Comparison of ENCODE assay signal across 16 mouse cellular contexts in the genomic region with DNA sequence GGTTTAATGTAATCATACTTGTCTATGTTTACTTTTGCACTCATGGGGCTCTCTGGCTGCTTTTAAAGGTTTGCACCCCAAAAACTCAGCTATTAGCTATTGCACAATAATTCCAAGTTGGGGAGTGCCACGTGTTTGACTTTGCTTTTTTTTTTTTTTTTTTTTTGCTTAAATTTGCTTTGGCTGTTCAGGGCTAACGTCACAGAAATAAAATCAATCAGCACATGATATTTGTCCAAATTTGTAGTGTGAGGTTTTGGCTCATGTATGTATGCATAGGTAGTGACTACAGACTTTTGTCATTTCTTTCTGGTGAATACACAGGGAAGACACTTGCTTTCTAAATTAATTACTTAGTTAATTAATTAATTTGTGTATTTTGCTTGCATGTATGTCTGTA.
"Had no signal": no experiment of that assay in that cellular context is flagged by ENCODE, and none has a peak within 500 bp of the region (broad histone marks: within the 10 kb centered on the region; RNA-seq: fewer than 3 reads in every experiment).

No protein-coding gene starts in this region.

- H3K4me1 ChIP-seq: neural tube, embryonic 13.5 days; neural tube, embryonic 15.5 days; stomach, embryonic 15.5 days had no signal

- H3K27me3 ChIP-seq: neural tube, embryonic 13.5 days; neural tube, embryonic 15.5 days; stomach, embryonic 15.5 days had no signal

- H3K36me3 ChIP-seq: neural tube, embryonic 13.5 days; neural tube, embryonic 15.5 days; stomach, embryonic 15.5 days had no signal

- H3K9ac ChIP-seq: neural tube, embryonic 13.5 days; neural tube, embryonic 15.5 days; stomach, embryonic 15.5 days had no signal

- H3K4me2 ChIP-seq: neural tube, embryonic 13.5 days; neural tube, embryonic 15.5 days; stomach, embryonic 15.5 days had no signal

- DNase-seq: retina, postnatal 1 day; right cerebral cortex, adult 18-20 months; right cerebral cortex, postnatal 14 days; right cerebral cortex, postnatal 25 days; right cerebral cortex, postnatal 4 days; spleen, adult 18-20 months; thymus, adult 18-20 months; thymus, adult 2 months; thymus, postnatal 14 days; thymus, postnatal 25 days; thymus, postnatal 36 days; thymus, postnatal 4 days had no signal

- H3K4me3 ChIP-seq: neural tube, embryonic 13.5 days; neural tube, embryonic 15.5 days; stomach, embryonic 15.5 days had no signal

- H3K27ac ChIP-seq: neural tube, embryonic 13.5 days; neural tube, embryonic 15.5 days; stomach, embryonic 15.5 days; stomach, postnatal 0 days had no signal

- H3K9me3 ChIP-seq: neural tube, embryonic 13.5 days; neural tube, embryonic 15.5 days; stomach, embryonic 15.5 days had no signal
